Mouse (Mus musculus) liver, embryonic 11.5 days (tissue): ENCODE results near the gene Gfod2. TPM values are rescaled to one million over a fixed set of nuclear protein-coding genes. Genes with fewer than 3 reads are reported as not detected.

Experiments
- ATAC-seq: fragments of 200-750 bp; cut with Nextera tagmentation; replicated peaks from 2 replicates; pipeline ENCODE4 v1.8.0; 2017; ENCODE audit warnings: moderate number of reproducible peaks, mild to moderate bottlenecking, moderate TSS enrichment, moderate library complexity; ENCODE audit not compliant: low FRiP score
- DNase-seq: peaks from one replicate; pipeline ENCODE4 v3.0.0-alpha.2; 2017; ENCODE audit warnings: low spot score
- H3K27ac ChIP-seq: fragments of 300-500 bp; sonication (generic); 2 replicates; pipeline ENCODE4 v1.5.1; 2014; ENCODE audit warnings: mild to moderate bottlenecking, low read depth, low read length, control low read depth
- H3K27me3 ChIP-seq: fragments of 300-500 bp; sonication (generic); replicated peaks from 2 replicates; pipeline ENCODE4 v1.6.1; 2014; ENCODE audit warnings: low read length, mixed read lengths; ENCODE audit not compliant: control insufficient read depth, insufficient read depth
- H3K36me3 ChIP-seq: fragments of 300-500 bp; sonication (generic); 2 replicates; pipeline ENCODE4 v1.6.1; 2014; ENCODE audit warnings: mild to moderate bottlenecking, low read length, moderate library complexity, mixed read lengths; ENCODE audit not compliant: control insufficient read depth, insufficient read depth
- H3K4me1 ChIP-seq: fragments of 300-500 bp; sonication (generic); replicated peaks from 2 replicates; pipeline ENCODE4 v1.6.1; 2014; ENCODE audit warnings: low read length, mixed read lengths; ENCODE audit not compliant: control insufficient read depth, insufficient read depth
- H3K4me2 ChIP-seq: fragments of 300-500 bp; sonication (generic); 2 replicates; pipeline ENCODE4 v1.6.1; 2014; ENCODE audit warnings: mild to moderate bottlenecking, control low read depth, moderate library complexity
- H3K4me3 ChIP-seq: fragments of 300-500 bp; sonication (generic); 2 replicates; pipeline ENCODE4 v1.5.1; 2014; ENCODE audit warnings: low read depth, low read length, control low read depth
- H3K9ac ChIP-seq: fragments of 300-500 bp; sonication (generic); 2 replicates; pipeline ENCODE4 v1.6.1; 2014; ENCODE audit warnings: low read depth, low read length, control low read depth
- H3K9me3 ChIP-seq: fragments of 300-500 bp; sonication (generic); 2 replicates; pipeline ENCODE4 v1.6.1; 2016; ENCODE audit warnings: low read length, inconsistent platforms, mixed read lengths; ENCODE audit not compliant: control insufficient read depth
- WGBS: fragments of 180-500 bp; shearing (Covaris S2); extraction: QIAGEN DNeasy Blood & Tissue Kit; methylation state at CpG from one replicate; pipeline ENCODE4 v1.1.7; 2014; 5-methylcytosine and 5-hydroxymethylcytosine counted together
- polyA plus RNA-seq: library from polyadenylated mRNA; unstranded; fragments of >200 nt; fragmentation: Nextera tagmentation; extraction: Ambion mirVana; gene quantifications from 2 replicates; pipeline ENCODE4 v1.2.1, GENCODE M21; 2014

The Gfod2 gene
- polyA plus RNA-seq, 1 experiment from 2014 or later: 9.0 TPM

DNA sequence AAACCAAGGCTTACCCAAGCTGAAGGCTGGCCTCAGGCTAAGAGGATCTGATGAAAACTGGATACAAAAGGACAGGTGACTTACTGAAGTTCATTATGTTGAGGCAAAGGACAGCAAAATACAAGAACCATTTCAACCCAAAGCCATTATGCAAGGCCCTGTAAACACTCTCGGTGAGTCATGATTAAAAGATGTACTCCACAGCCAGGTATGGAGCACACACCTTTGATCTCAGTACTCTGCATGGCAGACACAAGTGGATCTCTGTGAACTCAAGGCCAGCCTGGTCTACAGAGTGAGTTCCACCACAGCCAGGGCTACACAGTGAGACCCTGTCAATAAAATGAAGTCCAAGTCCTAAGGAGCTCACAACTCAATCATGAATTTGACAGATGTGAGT lies 37.3 kb upstream of the Gfod2 start:
- no peak overlapping the region for H3K9ac ChIP-seq
- no peak overlapping the region for H3K4me2 ChIP-seq
- no peak overlapping the region for H3K27ac ChIP-seq
- H3K4me1 ChIP-seq: peaks cover 29% of the 10 kb centered on the region
- H3K27me3 ChIP-seq: no peaks in the 10 kb centered on the region
- ATAC-seq: no peak
- DNase-seq: no peak
- 93% methylated on average over 1 of the region's 1 CpGs for WGBS
- H3K36me3 ChIP-seq: peaks cover 2% of the 10 kb centered on the region; the same call in 1 of the 2 replicates
- no peak overlapping the region for H3K4me3 ChIP-seq
- no peaks in the 10 kb centered on the region for H3K9me3 ChIP-seq

DNA sequence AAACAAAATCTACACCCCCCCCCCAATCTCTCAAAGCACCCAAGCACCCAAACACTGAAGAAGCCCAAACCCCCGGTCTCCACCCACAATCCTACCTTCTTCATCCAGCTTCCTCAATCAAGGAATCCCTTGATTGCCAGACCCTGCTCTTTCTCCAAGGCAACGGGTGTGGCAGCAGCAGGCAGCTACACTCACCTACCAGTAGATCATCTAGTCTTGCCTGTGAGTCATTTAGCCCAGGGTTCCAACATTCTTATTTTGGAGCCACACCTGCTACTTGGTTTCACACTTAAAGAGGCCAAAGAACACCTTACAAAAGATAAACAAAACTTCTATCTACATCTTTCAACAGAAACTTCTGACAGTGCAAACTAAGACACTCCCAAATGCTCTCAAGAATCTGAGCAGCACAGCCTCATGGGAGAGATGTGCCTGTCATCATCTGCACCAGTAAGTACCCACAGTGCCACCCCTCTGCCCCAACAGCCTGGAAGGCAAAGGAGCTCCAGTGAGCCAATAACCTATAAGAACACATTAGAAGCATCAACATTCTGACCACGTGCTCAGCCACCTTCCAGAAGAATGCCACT lies 35.6 kb upstream of the Gfod2 start:
- Histone ChIP-seq H3K4me1 (peaks cover 13% of the 10 kb centered on the region), H3K9ac (no peak overlapping the region), H3K9me3 (no peaks in the 10 kb centered on the region), H3K4me3 (no peak overlapping the region), H3K27me3 (no peaks in the 10 kb centered on the region), H3K36me3 (peaks cover 2% of the 10 kb centered on the region; the same call in 1 of the 2 replicates), H3K27ac (no peak overlapping the region), H3K4me2 (no peak overlapping the region)
- ATAC-seq (no peak), DNase-seq (no peak)
- WGBS: 76% methylated on average over 3 of the region's 3 CpGs

- H3K27me3 ChIP-seq: no peaks in the 10 kb centered on the region
- no peak overlapping the region for H3K4me2 ChIP-seq
- ATAC-seq (no peak), DNase-seq (no peak)
- H3K36me3 ChIP-seq: peaks cover 2% of the 10 kb centered on the region; the same call in 1 of the 2 replicates
- no peaks in the 10 kb centered on the region for H3K9me3 ChIP-seq
- no peak overlapping the region for H3K27ac ChIP-seq
- 86% methylated on average over 1 of the region's 1 CpGs for WGBS
- no peak overlapping the region for H3K9ac ChIP-seq
- no peak overlapping the region for H3K4me3 ChIP-seq
- peaks cover 6% of the 10 kb centered on the region for H3K4me1 ChIP-seq
These were observed 34.9 kb upstream of the Gfod2 start for GRCm38 (mm10) chr8:105793331-105793730.

- Histone ChIP-seq H3K27ac (no peak overlapping the region), H3K4me1 (peaks cover 6% of the 10 kb centered on the region; the same call in 1 of the 2 replicates), H3K36me3 (peaks cover 5% of the 10 kb centered on the region)
These were observed 31.2 kb upstream of the Gfod2 start for GRCm38 (mm10) chr8:105789626-105790025.

DNA sequence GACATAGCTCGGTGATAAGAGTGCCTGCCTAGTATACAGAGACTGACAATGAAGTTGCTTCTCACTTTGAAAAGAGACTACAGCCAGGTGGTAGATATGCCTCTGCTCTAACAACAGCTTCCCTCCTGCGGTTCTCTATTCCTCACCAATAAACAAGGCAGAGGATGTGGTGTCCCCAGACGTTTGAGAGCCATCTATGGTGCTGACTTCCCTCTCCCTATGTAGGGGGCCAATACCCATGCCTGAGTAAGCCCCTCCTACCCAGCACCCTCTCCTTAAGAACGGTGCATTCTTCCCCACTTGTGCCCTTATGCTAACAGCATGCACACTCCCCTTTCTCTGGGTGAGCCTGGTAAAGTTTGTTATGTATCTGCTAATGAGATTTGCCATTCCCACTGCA lies 30.5 kb upstream of the Gfod2 start:
- peaks cover 5% of the 10 kb centered on the region for H3K36me3 ChIP-seq
- H3K4me2 ChIP-seq: no peak overlapping the region
- no peak for DNase-seq

More at GRCm38 (mm10) chr8:105789626-105790025, 31.2 kb upstream of the Gfod2 start:
- Histone ChIP-seq H3K27me3 (no peaks in the 10 kb centered on the region), H3K4me3 (no peak overlapping the region), H3K9ac (no peak overlapping the region), H3K9me3 (no peaks in the 10 kb centered on the region), H3K4me2 (no peak overlapping the region)
- no peak for ATAC-seq
- DNase-seq: no peak

DNA sequence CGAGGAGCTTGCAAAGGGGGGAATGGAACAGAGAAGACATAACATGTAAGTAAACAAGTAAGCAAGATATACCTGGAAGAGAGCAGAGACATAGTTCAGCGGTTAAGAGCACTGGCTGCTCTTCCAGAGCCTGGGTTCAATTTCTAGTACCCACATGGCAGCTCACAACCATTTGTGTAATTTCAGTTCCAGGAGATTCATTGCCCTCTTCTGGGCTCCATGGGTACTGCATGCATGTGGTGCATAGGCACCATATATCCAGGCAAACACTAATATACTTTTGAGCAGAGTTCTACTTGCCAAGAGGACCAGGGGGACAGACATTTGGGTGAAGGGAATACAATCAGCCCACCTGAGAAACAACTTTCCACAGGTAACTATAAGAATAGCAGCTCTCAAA lies 29.8 kb upstream of the Gfod2 start:
- H3K27me3 ChIP-seq: no peaks in the 10 kb centered on the region
- no peak overlapping the region for H3K4me3 ChIP-seq
- H3K27ac ChIP-seq: no peak overlapping the region
- DNase-seq (no peak), ATAC-seq (0 out of 2 replicates have a peak, but pooled peaks have one; percentile 39)
- H3K9ac ChIP-seq: no peak overlapping the region
- peaks cover 5% of the 10 kb centered on the region for H3K36me3 ChIP-seq
- WGBS: 90% methylated on average over 2 of the region's 2 CpGs
- no peaks in the 10 kb centered on the region for H3K4me1 ChIP-seq
- H3K9me3 ChIP-seq: no peaks in the 10 kb centered on the region
- no peak overlapping the region for H3K4me2 ChIP-seq

More for the DNA sequence above, 30.5 kb upstream of the Gfod2 start:
- Histone ChIP-seq H3K27me3 (no peaks in the 10 kb centered on the region), H3K9me3 (no peaks in the 10 kb centered on the region), H3K4me1 (no peaks in the 10 kb centered on the region), H3K9ac (no peak overlapping the region), H3K4me3 (no peak overlapping the region), H3K27ac (no peak overlapping the region)
- ATAC-seq: no peak
- 49% methylated on average over 4 of the region's 4 CpGs for WGBS

GRCm38 (mm10) chr8:105780298-105780697 lies 21.8 kb upstream of the Gfod2 start:
- Histone ChIP-seq H3K9me3 (no peaks in the 10 kb centered on the region), H3K27me3 (no peaks in the 10 kb centered on the region), H3K36me3 (peaks cover 38% of the 10 kb centered on the region), H3K4me3 (no peak overlapping the region), H3K4me1 (no peaks in the 10 kb centered on the region; the same call in 1 of the 2 replicates), H3K27ac (no peak overlapping the region), H3K9ac (no peak overlapping the region), H3K4me2 (no peak overlapping the region)
- DNase-seq (no peak), ATAC-seq (no peak)
- 75% methylated on average over 5 of the region's 5 CpGs for WGBS

- Histone ChIP-seq H3K36me3 (peaks cover 62% of the 10 kb centered on the region), H3K9me3 (no peaks in the 10 kb centered on the region), H3K9ac (no peak overlapping the region), H3K4me2 (no peak overlapping the region), H3K4me3 (no peak overlapping the region), H3K27ac (no peak overlapping the region), H3K27me3 (no peaks in the 10 kb centered on the region), H3K4me1 (no peaks in the 10 kb centered on the region; the same call in 1 of the 2 replicates)
- DNase-seq (no peak), ATAC-seq (no peak)
- 51% methylated on average over 2 of the region's 2 CpGs for WGBS
These were observed 19.4 kb upstream of the Gfod2 start for GRCm38 (mm10) chr8:105777833-105778232.

GRCm38 (mm10) chr8:105774498-105774897 lies 16.0 kb upstream of the Gfod2 start:
- 96% methylated on average over 5 of the region's 5 CpGs for WGBS

More at GRCm38 (mm10) chr8:105774498-105774897, 16.0 kb upstream of the Gfod2 start:
- Histone ChIP-seq H3K4me2 (no peak overlapping the region), H3K4me3 (no peak overlapping the region), H3K36me3 (peaks cover 72% of the 10 kb centered on the region), H3K27ac (no peak overlapping the region), H3K4me1 (no peaks in the 10 kb centered on the region; the same call in 1 of the 2 replicates), H3K9ac (no peak overlapping the region), H3K9me3 (no peaks in the 10 kb centered on the region), H3K27me3 (no peaks in the 10 kb centered on the region)
- ATAC-seq (no peak), DNase-seq (no peak)
